Mouse (Mus musculus) heart, postnatal 0 days (tissue): ENCODE measurements around the gene Zc3h14. TPM values are rescaled to one million over a fixed set of nuclear protein-coding genes. Genes with fewer than 3 reads are reported as not detected.

Source experiments
- ATAC-seq: fragments of 200-750 bp; cut with Nextera tagmentation; 2 replicates; pipeline ENCODE4 v1.8.0; 2017; ENCODE audit warnings: low read depth, moderate number of reproducible peaks, moderate library complexity; ENCODE audit not compliant: insufficient read depth
- DNase-seq: peaks from one replicate; pipeline ENCODE4 v3.0.0-alpha.2; 2016; ENCODE audit warnings: low spot score
- H3K27ac ChIP-seq: fragments of 300-500 bp; sonication (generic); 2 replicates; pipeline ENCODE4 v1.5.1; 2014; ENCODE audit warnings: low read depth, mild to moderate bottlenecking
- H3K27me3 ChIP-seq: fragments of 300-500 bp; sonication (generic); 2 replicates; pipeline ENCODE4 v1.6.1; 2014; ENCODE audit warnings: low read length, mixed read lengths; ENCODE audit not compliant: control insufficient read depth, insufficient read depth
- H3K36me3 ChIP-seq: fragments of 300-500 bp; sonication (generic); replicated peaks from 2 replicates; pipeline ENCODE4 v1.6.1; 2014; ENCODE audit warnings: low read length, mixed read lengths; ENCODE audit not compliant: control insufficient read depth, insufficient read depth
- H3K4me1 ChIP-seq: fragments of 300-500 bp; sonication (generic); 2 replicates; pipeline ENCODE4 v1.6.1; 2014; ENCODE audit warnings: antibody characterized with exemption; ENCODE audit not compliant: control insufficient read depth, insufficient read depth
- H3K4me2 ChIP-seq: fragments of 300-500 bp; sonication (generic); 2 replicates; pipeline ENCODE4 v1.6.1; 2014; ENCODE audit warnings: low read depth, mild to moderate bottlenecking, low read length, moderate library complexity
- H3K4me3 ChIP-seq: fragments of 300-500 bp; sonication (generic); 2 replicates; pipeline ENCODE4 v1.5.1; 2014; ENCODE audit warnings: low read depth, low read length
- H3K9ac ChIP-seq: fragments of 300-500 bp; sonication (generic); replicated peaks from 2 replicates; pipeline ENCODE4 v1.6.1; 2014; ENCODE audit warnings: low read depth, low read length, mixed read lengths
- H3K9me3 ChIP-seq: fragments of 300-500 bp; sonication (generic); replicated peaks from 2 replicates; pipeline ENCODE4 v1.6.1; 2016; ENCODE audit warnings: low read length; ENCODE audit not compliant: control insufficient read depth
- CTCF ChIP-seq: IDR thresholded peaks from 2 replicates; pipeline ENCODE4 v1.5.1; 2016; ENCODE audit warnings: antibody characterized with exemption, control low read depth, low read depth
- EP300 ChIP-seq: IDR thresholded peaks from 2 replicates; pipeline ENCODE4 v1.6.1; 2016; ENCODE audit warnings: antibody characterized with exemption, low read depth
- WGBS: fragments of 180-500 bp; shearing (Covaris S2); extraction: QIAGEN DNeasy Blood & Tissue Kit; methylation state at CpG from one replicate; pipeline ENCODE4 v1.1.7; 2014; 5-methylcytosine and 5-hydroxymethylcytosine counted together
- polyA plus RNA-seq: library from polyadenylated mRNA; unstranded; fragments of >200 nt; fragmentation: Nextera tagmentation; extraction: Ambion mirVana; gene quantifications from 2 replicates; pipeline ENCODE4 v1.2.1, GENCODE M21; 2015
- total RNA-seq: library from RNA; depleted of rRNA; stranded (reverse); fragments of >200 nt; gene quantifications from 2 replicates; pipeline ENCODE4 v1.2.3, GENCODE M21; 2014; ENCODE audit warnings: low replicate concordance

Gene Zc3h14
- total and polyA plus RNA-seq, 2 experiments from 2014 or later, result 64.4 to 73.1 TPM

DNA sequence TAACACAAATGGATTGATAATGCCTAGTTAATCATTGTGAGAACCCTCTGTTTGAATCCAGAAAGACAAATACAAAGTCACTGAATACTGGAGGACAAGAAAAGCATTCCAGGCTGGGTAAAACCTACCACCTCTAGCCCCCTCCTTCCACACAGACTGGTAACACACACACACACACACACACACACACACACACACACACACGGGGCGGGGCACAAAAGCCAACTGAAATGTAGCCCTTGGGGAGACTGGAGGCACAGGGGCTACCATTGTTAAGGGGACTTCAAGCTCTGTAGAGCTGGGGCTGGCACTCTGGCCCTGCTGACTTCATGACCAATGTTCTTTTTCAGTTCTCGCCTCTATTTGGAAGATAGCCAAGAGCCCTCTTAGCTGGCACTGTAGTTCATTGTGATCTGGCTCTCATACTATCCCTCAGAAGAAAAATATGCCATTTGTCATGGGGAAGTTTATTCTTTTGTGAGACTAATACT, 5.7 kb upstream of the Zc3h14 start:
- Histone ChIP-seq H3K9me3 (no peaks in the 10 kb centered on the region), H3K36me3 (no peaks in the 10 kb centered on the region), H3K9ac (no peak overlapping the region), H3K27ac (peak overlapping the region; percentile 81), H3K4me1 (peaks cover 18% of the 10 kb centered on the region), H3K4me2 (0 out of 2 replicates have a peak overlapping the region, but pooled peaks have one; percentile 5), H3K27me3 (no peaks in the 10 kb centered on the region), H3K4me3 (no peak overlapping the region)
- TF ChIP-seq EP300, result no peak
- TF ChIP-seq CTCF, result no peak
- WGBS, result 30% methylated on average over 3 of the region's 3 CpGs
- ATAC-seq, result peak; percentile 44
- peak; percentile 62 for DNase-seq

GRCm38 (mm10) chr12:98745626-98746025, 1.1 kb upstream of the Zc3h14 start:
- no peaks in the 10 kb centered on the region for H3K36me3 ChIP-seq
- DNase-seq (no peak), ATAC-seq (no peak)
- TF ChIP-seq CTCF (no peak), EP300 (no peak)
- H3K4me3 ChIP-seq, result no peak overlapping the region
- H3K9ac ChIP-seq, result no peak overlapping the region
- H3K4me2 ChIP-seq, result no peak overlapping the region
- WGBS, result 64% methylated on average over 4 of the region's 4 CpGs
- H3K27ac ChIP-seq, result no peak overlapping the region
- H3K27me3 ChIP-seq, result no peaks in the 10 kb centered on the region
- no peaks in the 10 kb centered on the region for H3K9me3 ChIP-seq
- peaks cover 19% of the 10 kb centered on the region for H3K4me1 ChIP-seq

- H3K4me3 ChIP-seq, result no peak overlapping the region
- H3K9me3 ChIP-seq, result no peaks in the 10 kb centered on the region
- 8% methylated on average over 2 of the region's 2 CpGs for WGBS
- no peak overlapping the region for H3K9ac ChIP-seq
- peak overlapping the region; percentile 93; the same call in 1 of the 2 replicates for H3K27ac ChIP-seq
- H3K36me3 ChIP-seq, result no peaks in the 10 kb centered on the region
- DNase-seq (peak; percentile 89), ATAC-seq (peak; percentile 48)
- H3K4me2 ChIP-seq, result no peak overlapping the region
- peaks cover 14% of the 10 kb centered on the region for H3K4me1 ChIP-seq
- TF ChIP-seq CTCF, result peak; percentile 64
- no peak for TF ChIP-seq EP300
- no peaks in the 10 kb centered on the region for H3K27me3 ChIP-seq
These were observed 633 bp upstream of the Zc3h14 start for GRCm38 (mm10) chr12:98746131-98746530.

- DNase-seq (no peak), ATAC-seq (peak; percentile 7; the same call in 1 of the 2 replicates)
- no peak for TF ChIP-seq CTCF
- TF ChIP-seq EP300, result no peak
- H3K4me1 ChIP-seq, result peaks cover 14% of the 10 kb centered on the region
- no peaks in the 10 kb centered on the region for H3K27me3 ChIP-seq
- H3K36me3 ChIP-seq, result no peaks in the 10 kb centered on the region; the same call in 1 of the 2 replicates
- WGBS, result under 1% methylated on average over 10 of the region's 14 CpGs
- H3K4me2 ChIP-seq, result peak overlapping the region; percentile 79
- peak overlapping the region; percentile 92 for H3K4me3 ChIP-seq
- H3K9me3 ChIP-seq, result no peaks in the 10 kb centered on the region
- peak overlapping the region; percentile 93 for H3K27ac ChIP-seq
- peak overlapping the region; percentile 91 for H3K9ac ChIP-seq
These were observed 603 bp downstream of the Zc3h14 start for GRCm38 (mm10) chr12:98747380-98747753.

- no peak overlapping the region for H3K4me2 ChIP-seq
- 0 out of 2 replicates have a peak, but pooled peaks have one; percentile 13 for TF ChIP-seq CTCF
- no peak for TF ChIP-seq EP300
- H3K36me3 ChIP-seq, result peaks cover 77% of the 10 kb centered on the region
- H3K9ac ChIP-seq, result no peak overlapping the region
- DNase-seq, result no peak
- 74% methylated on average over 6 of the region's 6 CpGs for WGBS
- no peak overlapping the region for H3K4me3 ChIP-seq
- H3K27ac ChIP-seq, result no peak overlapping the region
- no peaks in the 10 kb centered on the region for H3K27me3 ChIP-seq
- no peaks in the 10 kb centered on the region for H3K9me3 ChIP-seq
- ATAC-seq, result no peak
- H3K4me1 ChIP-seq, result no peaks in the 10 kb centered on the region
These were observed 10.9 kb downstream of the Zc3h14 start for GRCm38 (mm10) chr12:98757636-98758035.

DNA sequence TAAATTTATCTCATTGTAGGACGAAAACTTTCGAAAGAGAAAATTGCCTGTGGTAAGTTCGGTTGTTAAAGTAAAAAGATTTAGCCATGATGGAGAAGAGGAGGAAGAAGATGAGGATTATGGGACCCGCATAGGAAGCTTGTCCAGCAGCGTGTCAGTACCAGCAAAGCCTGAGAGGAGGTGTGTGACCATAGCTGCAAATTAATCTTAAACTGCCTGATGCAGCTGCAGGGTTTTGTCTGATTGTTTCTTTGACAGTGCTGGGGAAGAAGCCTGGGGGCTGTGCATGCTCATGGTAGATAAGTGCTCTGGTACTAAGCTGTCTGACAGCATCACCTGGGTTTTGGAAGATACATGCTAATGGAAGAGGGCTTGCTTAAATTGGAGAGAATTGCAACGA, 12.9 kb downstream of the Zc3h14 start:
- TF ChIP-seq CTCF (no peak), EP300 (no peak)
- H3K36me3 ChIP-seq, result peaks cover 84% of the 10 kb centered on the region

More for the DNA sequence above, 12.9 kb downstream of the Zc3h14 start:
- no peak for ATAC-seq
- WGBS, result 91% methylated on average over 6 of the region's 6 CpGs
- no peak for DNase-seq
- Histone ChIP-seq H3K9ac (no peak overlapping the region), H3K4me2 (no peak overlapping the region), H3K27me3 (no peaks in the 10 kb centered on the region), H3K4me1 (no peaks in the 10 kb centered on the region), H3K27ac (no peak overlapping the region), H3K9me3 (no peaks in the 10 kb centered on the region), H3K4me3 (no peak overlapping the region)
